Mouse (Mus musculus): Measurements from ENCODE around the gene Cdkl4. TPM values are rescaled to one million over a fixed set of nuclear protein-coding genes. Genes with fewer than 3 reads are reported as not detected.
"Not testable (repeated sequence)": the region's sequence is repeated elsewhere in the genome, so short reads cannot be mapped to it uniquely, and the experiment has no call there.

Cdkl4 gene
- polyA plus RNA-seq, 1 experiment from 2014 or later, result 7.3 TPM

DNA sequence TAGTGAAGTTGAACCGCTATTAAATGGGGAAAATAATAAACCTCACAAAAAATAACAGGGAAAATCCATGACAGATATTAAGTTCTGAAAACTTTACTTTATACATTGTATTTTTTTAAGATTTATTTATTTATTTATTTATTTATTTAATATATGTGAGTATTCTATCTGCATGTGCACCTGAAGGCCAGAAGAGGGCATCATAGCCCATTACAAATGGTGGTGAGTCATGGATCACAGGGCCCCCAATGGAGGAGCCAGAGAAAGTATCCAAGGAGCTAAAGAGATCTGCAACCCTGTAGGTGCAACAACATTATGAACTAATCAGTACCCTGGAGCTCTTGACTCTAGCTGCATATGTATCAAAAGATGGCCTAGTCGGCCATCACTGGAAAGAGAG lies 7.9 kb downstream of the Cdkl4 start:
- not testable (repeated sequence) for H3K36me3 ChIP-seq (ENCODE audit: control insufficient read depth, insufficient read depth, low read length); DNase-seq (ENCODE audit: low spot score); ATAC-seq (ENCODE audit: insufficient read depth, low FRiP score, low TSS enrichment); H3K4me2 ChIP-seq (ENCODE audit: low read depth); H3K9me3 ChIP-seq (ENCODE audit: control insufficient read depth, low read length); H3K4me1 ChIP-seq (ENCODE audit: control insufficient read depth, insufficient read depth, low read length); H3K9ac ChIP-seq (ENCODE audit: low read length); H3K4me3 ChIP-seq (ENCODE audit: low read depth, low read length); H3K27ac ChIP-seq (ENCODE audit: low read depth, low read length); H3K27me3 ChIP-seq (ENCODE audit: control insufficient read depth, insufficient read depth, low read length)
- 98% methylated on average over 1 of the region's 2 CpGs for WGBS

- DNase-seq (ENCODE audit: low spot score) (no peak), ATAC-seq (ENCODE audit: insufficient read depth, low FRiP score, low TSS enrichment) (no peak)
- H3K27ac ChIP-seq (ENCODE audit: low read depth, low read length), result no peak overlapping the region
- H3K4me2 ChIP-seq (ENCODE audit: low read depth), result no peak overlapping the region
- 87% methylated on average over 6 of the region's 6 CpGs for WGBS
- H3K4me1 ChIP-seq (ENCODE audit: control insufficient read depth, insufficient read depth, low read length), result 0 out of 2 replicates have a peak, but pooled peaks cover 2% of the 10 kb centered on the region
- no peak overlapping the region for H3K4me3 ChIP-seq (ENCODE audit: low read depth, low read length)
- no peaks in the 10 kb centered on the region for H3K9me3 ChIP-seq (ENCODE audit: control insufficient read depth, low read length)
- no peaks in the 10 kb centered on the region for H3K36me3 ChIP-seq (ENCODE audit: control insufficient read depth, insufficient read depth, low read length)
- H3K27me3 ChIP-seq (ENCODE audit: control insufficient read depth, insufficient read depth, low read length), result no peaks in the 10 kb centered on the region
- H3K9ac ChIP-seq (ENCODE audit: low read length), result no peak overlapping the region
These were observed 8.6 kb downstream of the Cdkl4 start for GRCm38 (mm10) chr17:80568842-80569601.

DNA sequence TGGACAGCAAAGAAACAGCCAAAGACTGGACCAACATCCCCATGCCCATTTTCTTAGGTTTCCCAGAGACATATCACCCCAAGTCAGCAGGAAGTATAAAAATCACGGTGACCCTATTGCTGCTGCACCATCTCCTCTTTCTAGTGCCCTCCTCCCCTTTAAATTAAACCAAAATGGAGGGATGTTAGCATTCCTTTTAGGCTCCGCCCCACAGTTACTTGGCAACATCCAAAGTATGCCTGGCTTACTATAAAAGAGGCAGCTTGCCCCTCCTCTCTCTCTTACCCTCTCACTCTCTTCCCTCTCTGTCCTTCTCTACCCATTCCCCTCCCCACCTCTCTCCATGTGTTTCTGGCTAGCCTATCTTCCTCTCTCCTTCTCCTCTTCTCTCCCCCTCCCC lies 9.2 kb downstream of the Cdkl4 start:
- Histone ChIP-seq H3K4me2 (ENCODE audit: low read depth) (no peak overlapping the region), H3K4me1 (ENCODE audit: control insufficient read depth, insufficient read depth, low read length) (0 out of 2 replicates have a peak, but pooled peaks cover 2% of the 10 kb centered on the region), H3K27ac (ENCODE audit: low read depth, low read length) (no peak overlapping the region), H3K9ac (ENCODE audit: low read length) (no peak overlapping the region), H3K36me3 (ENCODE audit: control insufficient read depth, insufficient read depth, low read length) (no peaks in the 10 kb centered on the region), H3K4me3 (ENCODE audit: low read depth, low read length) (no peak overlapping the region), H3K9me3 (ENCODE audit: control insufficient read depth, low read length) (no peaks in the 10 kb centered on the region), H3K27me3 (ENCODE audit: control insufficient read depth, insufficient read depth, low read length) (no peaks in the 10 kb centered on the region)
- DNase-seq (ENCODE audit: low spot score) (no peak), ATAC-seq (ENCODE audit: insufficient read depth, low FRiP score, low TSS enrichment) (no peak)
- WGBS, result 93% methylated on average over 2 of the region's 2 CpGs

DNA sequence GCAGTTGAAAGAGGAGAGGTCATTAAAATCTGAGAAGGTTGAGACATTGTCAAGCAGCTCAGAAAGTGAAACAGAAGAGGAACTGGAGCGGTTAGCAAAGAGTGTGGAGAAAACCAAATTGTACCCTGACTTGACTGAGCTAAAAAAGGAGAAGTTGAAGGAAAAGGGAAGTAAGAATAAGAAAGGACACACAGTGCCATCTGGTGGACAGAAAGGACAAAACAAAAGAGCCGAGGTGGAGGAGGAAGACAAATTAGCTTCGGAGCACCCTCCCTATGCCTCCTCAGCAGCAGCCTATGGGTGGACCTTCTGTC lies 13.0 kb downstream of the Cdkl4 start:
- 81% methylated on average over 3 of the region's 3 CpGs for WGBS
- DNase-seq (ENCODE audit: low spot score), result no peak
- no peak overlapping the region for H3K4me2 ChIP-seq (ENCODE audit: low read depth)
- H3K36me3 ChIP-seq (ENCODE audit: control insufficient read depth, insufficient read depth, low read length), result no peaks in the 10 kb centered on the region
- ATAC-seq (ENCODE audit: insufficient read depth, low FRiP score, low TSS enrichment), result no peak
- H3K9ac ChIP-seq (ENCODE audit: low read length), result no peak overlapping the region
- H3K9me3 ChIP-seq (ENCODE audit: control insufficient read depth, low read length), result no peaks in the 10 kb centered on the region
- H3K27ac ChIP-seq (ENCODE audit: low read depth, low read length), result no peak overlapping the region
- no peak overlapping the region for H3K4me3 ChIP-seq (ENCODE audit: low read depth, low read length)
- H3K27me3 ChIP-seq (ENCODE audit: control insufficient read depth, insufficient read depth, low read length), result no peaks in the 10 kb centered on the region
- H3K4me1 ChIP-seq (ENCODE audit: control insufficient read depth, insufficient read depth, low read length), result no peaks in the 10 kb centered on the region

DNA sequence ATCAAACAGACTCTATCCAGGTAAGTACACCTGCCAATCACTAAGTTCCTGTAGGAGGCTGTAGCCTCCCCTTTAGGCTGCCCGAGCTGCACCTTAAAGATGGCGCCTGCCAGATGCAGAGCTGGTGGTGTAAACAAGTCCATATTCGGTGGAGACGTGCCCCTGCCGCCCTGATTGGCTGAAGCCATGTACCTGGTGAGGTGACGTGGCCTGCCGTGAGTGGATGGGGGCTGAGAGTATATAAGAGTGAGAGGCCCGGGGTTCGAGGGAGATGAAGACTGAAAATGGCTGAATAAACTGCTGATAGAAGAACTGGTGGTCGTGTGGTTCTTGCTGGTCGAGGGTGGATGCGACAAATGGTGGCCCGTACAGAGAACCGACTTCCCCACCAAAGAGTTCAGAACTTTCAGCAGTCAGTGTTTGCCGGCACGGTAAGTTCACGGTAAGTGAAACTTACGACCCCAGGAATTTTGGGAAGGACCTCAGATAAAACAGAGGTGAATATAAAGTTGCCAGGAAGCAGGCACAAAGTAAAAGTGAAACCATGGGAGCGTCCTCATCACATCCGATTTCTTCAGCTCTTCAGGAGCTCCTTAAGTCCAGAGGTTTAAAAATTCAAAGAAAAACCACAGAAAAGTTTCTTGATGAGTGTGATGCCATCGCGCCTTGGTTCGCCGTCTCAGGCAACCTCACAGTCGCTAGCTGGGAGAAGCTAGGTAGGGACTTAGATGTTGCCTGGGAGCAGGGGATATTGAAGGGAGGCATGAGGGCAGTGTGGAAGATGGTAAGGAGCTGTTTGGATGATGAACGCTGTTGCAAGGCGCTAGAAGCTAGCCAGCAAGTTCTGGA lies 13.6 kb downstream of the Cdkl4 start:
- H3K4me3 ChIP-seq (ENCODE audit: low read depth, low read length); H3K9me3 ChIP-seq (ENCODE audit: control insufficient read depth, low read length); DNase-seq (ENCODE audit: low spot score); ATAC-seq (ENCODE audit: insufficient read depth, low FRiP score, low TSS enrichment); H3K36me3 ChIP-seq (ENCODE audit: control insufficient read depth, insufficient read depth, low read length); H3K4me2 ChIP-seq (ENCODE audit: low read depth); H3K27ac ChIP-seq (ENCODE audit: low read depth, low read length); H3K27me3 ChIP-seq (ENCODE audit: control insufficient read depth, insufficient read depth, low read length); H3K4me1 ChIP-seq (ENCODE audit: control insufficient read depth, insufficient read depth, low read length); H3K9ac ChIP-seq (ENCODE audit: low read length): not testable (repeated sequence)
- WGBS, result 94% methylated on average over 27 of the region's 27 CpGs

DNA sequence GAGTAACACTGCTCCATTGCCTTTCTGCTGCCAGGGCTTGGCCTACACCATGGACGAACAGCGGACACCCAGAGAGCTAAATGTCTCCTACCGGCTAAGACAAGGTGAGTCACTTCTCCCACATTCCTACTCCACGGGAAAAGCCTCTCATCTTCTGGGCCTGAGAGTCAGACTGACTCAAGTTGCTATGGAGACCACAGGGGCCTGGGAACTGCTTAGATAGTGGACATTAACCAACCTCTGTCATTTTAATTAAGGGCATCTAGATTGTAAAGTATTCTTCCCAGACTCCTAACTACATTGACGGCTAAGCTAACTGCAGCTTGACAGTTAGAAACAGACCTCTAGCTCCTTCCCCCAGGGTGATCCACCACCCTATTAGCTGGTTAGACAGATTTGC lies 14.8 kb downstream of the Cdkl4 start:
- ATAC-seq (ENCODE audit: insufficient read depth, low FRiP score, low TSS enrichment), result no peak
- H3K9ac ChIP-seq (ENCODE audit: low read length), result no peak overlapping the region
- WGBS, result 71% methylated on average over 5 of the region's 5 CpGs

DNA sequence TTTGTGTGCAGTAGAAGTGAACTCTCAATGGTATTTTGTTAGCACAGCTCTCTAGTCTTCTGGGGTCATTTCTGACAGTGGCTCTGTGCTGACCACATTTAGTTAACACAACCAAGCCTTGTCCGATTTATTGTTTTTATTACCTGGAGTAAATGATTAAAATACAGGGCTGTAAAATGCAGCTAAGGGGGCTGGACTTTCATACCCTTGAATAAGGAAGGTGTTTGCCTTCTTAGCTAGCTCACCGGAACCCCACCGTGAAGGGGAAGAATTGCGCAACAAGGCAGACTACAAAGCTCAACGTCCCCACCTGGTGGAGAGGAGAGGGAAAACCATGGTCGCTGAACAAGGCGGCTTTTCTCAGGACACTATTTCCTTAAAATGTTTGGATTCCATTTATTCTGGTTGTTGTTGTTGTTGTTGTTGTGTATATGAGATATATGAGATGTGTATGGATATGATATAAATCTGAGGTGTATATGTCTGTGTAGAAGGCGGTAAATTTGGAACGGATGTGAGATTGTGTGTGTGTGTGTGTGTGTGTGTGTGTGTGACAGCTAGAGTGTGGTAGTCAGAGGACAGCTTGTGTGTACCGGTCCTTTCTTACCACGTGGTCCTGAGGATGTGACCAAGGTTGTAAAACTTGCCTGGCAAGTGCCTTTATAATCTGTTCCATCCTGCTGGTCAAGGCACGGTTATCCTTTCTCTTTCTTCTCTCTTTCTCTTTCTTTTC lies 16.8 kb downstream of the Cdkl4 start:
- 25% methylated on average over 12 of the region's 12 CpGs for WGBS
- H3K4me2 ChIP-seq (ENCODE audit: low read depth), result no peak overlapping the region
- no peaks in the 10 kb centered on the region for H3K27me3 ChIP-seq (ENCODE audit: control insufficient read depth, insufficient read depth, low read length)

More for the DNA sequence above, 14.8 kb downstream of the Cdkl4 start:
- Histone ChIP-seq H3K27ac (ENCODE audit: low read depth, low read length) (no peak overlapping the region), H3K27me3 (ENCODE audit: control insufficient read depth, insufficient read depth, low read length) (no peaks in the 10 kb centered on the region), H3K4me2 (ENCODE audit: low read depth) (no peak overlapping the region), H3K9me3 (ENCODE audit: control insufficient read depth, low read length) (no peaks in the 10 kb centered on the region), H3K4me3 (ENCODE audit: low read depth, low read length) (no peak overlapping the region), H3K4me1 (ENCODE audit: control insufficient read depth, insufficient read depth, low read length) (no peaks in the 10 kb centered on the region), H3K36me3 (ENCODE audit: control insufficient read depth, insufficient read depth, low read length) (no peaks in the 10 kb centered on the region)
- DNase-seq (ENCODE audit: low spot score), result no peak

DNA sequence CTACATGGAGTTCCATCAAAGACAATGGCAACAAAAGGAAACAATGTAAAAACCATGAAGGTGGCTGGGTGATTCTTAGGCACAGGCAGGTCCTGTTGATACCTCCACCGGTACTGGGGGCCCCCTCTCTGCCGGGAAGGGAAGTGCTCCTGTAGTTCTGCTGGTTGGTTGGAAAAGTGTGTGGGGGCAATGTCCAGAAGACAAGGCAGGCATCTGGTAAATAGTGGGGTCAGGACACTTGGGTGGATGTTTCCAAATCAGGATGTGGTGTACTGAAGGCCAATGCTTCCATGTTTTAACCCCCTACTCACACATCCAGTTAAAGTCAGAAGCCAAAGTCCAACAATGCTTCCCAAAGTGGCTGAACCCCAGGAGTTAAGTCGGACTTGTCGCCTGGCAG lies 17.9 kb downstream of the Cdkl4 start:
- DNase-seq (ENCODE audit: low spot score), result no peak
- 89% methylated on average over 4 of the region's 4 CpGs for WGBS

More for the DNA sequence above, 16.8 kb downstream of the Cdkl4 start:
- H3K9ac ChIP-seq (ENCODE audit: low read length), result no peak overlapping the region
- ATAC-seq (ENCODE audit: insufficient read depth, low FRiP score, low TSS enrichment) (no peak), DNase-seq (ENCODE audit: low spot score) (peak; percentile 74)
- H3K4me3 ChIP-seq (ENCODE audit: low read depth, low read length), result no peak overlapping the region
- H3K36me3 ChIP-seq (ENCODE audit: control insufficient read depth, insufficient read depth, low read length), result no peaks in the 10 kb centered on the region
- H3K4me1 ChIP-seq (ENCODE audit: control insufficient read depth, insufficient read depth, low read length), result no peaks in the 10 kb centered on the region
- no peak overlapping the region for H3K27ac ChIP-seq (ENCODE audit: low read depth, low read length)
- no peaks in the 10 kb centered on the region for H3K9me3 ChIP-seq (ENCODE audit: control insufficient read depth, low read length)

More for the DNA sequence above, 17.9 kb downstream of the Cdkl4 start:
- no peaks in the 10 kb centered on the region for H3K9me3 ChIP-seq (ENCODE audit: control insufficient read depth, low read length)
- H3K9ac ChIP-seq (ENCODE audit: low read length), result no peak overlapping the region
- H3K4me3 ChIP-seq (ENCODE audit: low read depth, low read length), result no peak overlapping the region
- no peak overlapping the region for H3K27ac ChIP-seq (ENCODE audit: low read depth, low read length)
- ATAC-seq (ENCODE audit: insufficient read depth, low FRiP score, low TSS enrichment), result no peak
- no peak overlapping the region for H3K4me2 ChIP-seq (ENCODE audit: low read depth)
- no peaks in the 10 kb centered on the region for H3K27me3 ChIP-seq (ENCODE audit: control insufficient read depth, insufficient read depth, low read length)
- no peaks in the 10 kb centered on the region for H3K4me1 ChIP-seq (ENCODE audit: control insufficient read depth, insufficient read depth, low read length)
- no peaks in the 10 kb centered on the region for H3K36me3 ChIP-seq (ENCODE audit: control insufficient read depth, insufficient read depth, low read length)

Data from neural tube, embryonic 11.5 days (tissue).